Mouse (Mus musculus) cerebellum, adult 9-10 months (tissue): ENCODE data around the gene Sulf2.
A peak's percentile ranks its signal among the peaks of the same experiment; 100 is the strongest.

Source experiments
- DNase-seq: peaks from one replicate; pipeline ENCODE4 v3.0.0; 2022

Sulf2 gene

DNA sequence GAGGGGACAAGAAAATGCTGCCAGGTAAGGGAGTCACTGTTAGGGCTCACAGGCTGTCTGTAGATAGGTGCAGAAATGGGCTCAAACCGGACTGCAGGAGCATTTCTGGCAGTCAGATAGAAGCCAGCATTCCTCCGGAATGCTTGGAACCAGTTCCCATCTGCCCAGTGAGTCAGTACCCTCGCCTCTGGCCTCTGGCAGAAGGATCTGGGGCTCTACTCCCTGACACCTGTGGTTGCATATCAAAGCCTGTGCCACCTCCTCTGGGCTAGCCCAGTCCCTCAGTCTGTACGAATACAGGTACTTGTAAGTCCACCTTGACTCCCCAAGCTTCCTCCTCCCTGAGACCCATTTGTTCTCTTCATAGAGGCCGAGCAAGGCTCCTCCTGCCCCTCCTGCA, 17.7 kb upstream of the Sulf2 start:
- DNase-seq = no peak

- DNase-seq = no peak
Measured at GRCm38 (mm10) chr2:166170173-166170572, 14.7 kb upstream of the Sulf2 start.

DNA sequence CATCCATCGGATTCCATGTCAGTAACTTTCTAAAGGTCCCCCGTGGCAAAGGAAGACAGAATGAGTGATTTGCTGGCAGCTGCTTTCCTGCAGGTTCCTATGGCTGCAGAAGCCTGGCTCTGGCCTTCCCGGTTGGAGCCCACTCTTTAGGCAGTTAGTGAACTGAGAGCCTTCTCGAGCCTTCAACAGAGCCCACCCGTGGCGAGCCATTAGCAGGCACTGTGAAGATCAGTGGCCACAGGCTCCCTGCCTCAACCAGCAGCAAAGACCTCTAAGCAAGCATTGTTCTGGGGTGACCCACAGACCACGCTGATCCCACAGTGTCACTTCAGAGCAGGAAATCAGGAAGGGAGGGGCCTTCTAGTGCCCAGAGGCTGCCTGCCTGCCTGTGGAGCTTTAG, 13.4 kb upstream of the Sulf2 start:
- no peak for DNase-seq

GRCm38 (mm10) chr2:166167387-166167786, 11.9 kb upstream of the Sulf2 start:
- DNase-seq = no peak

DNA sequence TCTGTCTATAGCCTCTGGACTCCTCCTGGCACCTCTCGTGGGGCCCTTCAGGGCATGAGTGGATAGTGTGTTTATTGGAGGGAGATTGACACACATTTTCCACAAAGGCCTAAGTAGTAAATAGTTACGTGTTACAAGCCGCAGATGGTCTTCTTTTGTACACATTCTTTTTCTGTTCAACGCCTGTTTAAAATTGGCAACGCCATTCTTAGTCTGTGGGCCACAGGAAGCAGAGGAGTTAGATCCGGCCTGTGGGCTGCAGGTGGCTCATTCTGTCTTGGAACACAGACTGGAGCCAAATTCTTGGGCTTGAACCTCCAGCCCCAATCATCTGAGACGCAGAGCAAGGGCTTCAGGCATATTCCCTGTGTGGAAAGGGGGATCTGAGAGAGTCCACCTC, 9.9 kb upstream of the Sulf2 start:
- DNase-seq = no peak

DNA sequence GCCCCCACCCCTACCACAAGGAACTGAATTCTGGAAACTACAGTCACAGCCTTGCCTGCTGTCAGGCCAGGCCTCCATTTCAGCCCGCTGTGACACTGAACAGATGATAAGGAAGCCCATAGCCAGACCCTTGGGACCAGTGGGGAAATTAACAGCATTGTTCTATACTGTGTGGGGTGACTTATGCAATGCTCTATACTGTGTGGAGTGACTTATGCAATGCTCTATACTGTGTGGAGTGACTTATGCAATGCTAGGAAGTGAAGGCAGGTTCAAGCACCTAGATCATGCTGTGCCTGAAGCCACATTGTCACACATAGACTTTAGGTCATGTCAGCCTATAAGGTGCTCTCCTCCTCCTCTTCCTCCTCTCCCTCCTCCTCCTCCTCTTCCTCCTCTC, 9.1 kb upstream of the Sulf2 start:
- no peak for DNase-seq

- no peak for DNase-seq
Measured at GRCm38 (mm10) chr2:166163917-166164316, 8.5 kb upstream of the Sulf2 start.

DNA sequence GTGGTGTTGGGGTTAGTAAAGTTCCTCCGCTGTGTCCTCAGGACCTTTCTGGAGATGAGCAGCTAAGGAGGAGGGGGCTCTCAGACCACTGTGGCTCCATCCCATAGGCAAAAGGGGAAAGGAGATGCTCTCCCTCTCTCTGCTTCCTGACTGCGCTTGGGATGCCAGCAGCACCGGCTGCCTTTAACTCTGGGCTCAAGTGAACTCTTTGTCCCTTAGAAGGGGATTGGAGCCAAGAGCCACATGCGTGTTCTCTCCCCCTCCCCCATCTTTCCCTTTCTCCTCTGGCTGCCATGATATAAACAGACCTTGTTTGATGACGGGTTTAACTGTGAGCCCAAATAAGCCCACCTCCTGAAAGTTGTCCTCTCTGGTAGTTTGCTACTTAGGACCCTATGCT, 7.8 kb upstream of the Sulf2 start:
- no peak for DNase-seq

DNA sequence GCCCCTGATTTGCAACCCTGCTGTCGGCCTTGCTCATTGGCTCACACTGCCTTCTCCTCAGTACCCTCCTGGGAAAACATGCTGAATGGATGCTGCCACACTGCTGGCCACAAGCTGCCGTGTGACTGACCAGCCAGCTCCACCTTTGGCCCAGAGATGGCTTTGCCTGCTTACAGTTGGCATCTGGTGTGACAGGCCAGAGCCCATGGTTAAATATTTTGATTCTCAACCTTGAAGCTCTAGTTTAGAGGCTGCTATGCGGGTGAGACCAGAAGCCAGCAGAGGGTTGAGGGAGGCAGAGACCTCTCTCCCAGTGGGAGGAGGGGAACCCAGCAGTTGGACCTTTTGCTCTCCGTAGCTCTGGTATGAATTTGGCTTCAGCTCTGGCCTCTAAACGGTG, 6.7 kb upstream of the Sulf2 start:
- no peak for DNase-seq

GRCm38 (mm10) chr2:166159276-166159675, 3.8 kb upstream of the Sulf2 start:
- no peak for DNase-seq

GRCm38 (mm10) chr2:166157767-166158561, 2.5 kb upstream of the Sulf2 start:
- DNase-seq = no peak

DNA sequence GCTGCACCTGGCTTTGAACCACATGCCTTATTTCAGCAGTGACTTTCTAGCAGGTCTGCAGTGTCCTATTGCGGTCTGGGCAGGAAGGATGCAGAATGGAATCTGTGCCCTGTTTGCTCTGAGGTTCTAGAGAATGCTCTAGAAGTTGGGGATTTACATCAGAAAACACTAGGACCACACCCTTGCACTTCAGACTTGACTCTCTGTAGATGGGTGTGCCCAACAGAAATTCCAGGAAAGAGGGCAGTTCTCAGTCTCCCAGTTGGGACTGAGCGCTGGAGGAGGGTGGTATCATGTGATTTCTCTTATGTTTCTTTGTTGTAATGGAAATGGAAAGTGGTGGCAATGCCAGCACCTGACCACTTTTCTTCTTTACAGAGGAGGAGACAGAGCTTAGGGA, 1.7 kb upstream of the Sulf2 start:
- DNase-seq = no peak

DNA sequence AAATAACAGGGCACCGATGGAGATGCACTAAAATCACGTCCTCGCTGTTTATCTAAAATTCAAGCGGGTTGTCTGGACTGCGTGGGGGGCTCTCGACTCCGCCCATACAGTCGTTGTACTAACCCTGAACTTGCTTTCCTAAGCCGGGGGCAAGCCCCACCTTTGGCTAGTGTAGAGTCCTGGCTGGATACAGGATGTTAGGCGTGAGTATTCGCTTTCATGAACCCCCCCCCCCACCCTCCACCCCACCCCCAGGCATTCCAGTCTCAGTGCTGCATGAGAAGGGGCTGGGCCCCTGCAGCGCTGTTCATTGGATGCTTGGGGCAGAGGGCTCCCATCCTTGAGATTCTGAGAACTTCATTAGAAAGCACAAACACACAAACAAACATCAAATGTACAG, 659 bp upstream of the Sulf2 start:
- no peak for DNase-seq

DNA sequence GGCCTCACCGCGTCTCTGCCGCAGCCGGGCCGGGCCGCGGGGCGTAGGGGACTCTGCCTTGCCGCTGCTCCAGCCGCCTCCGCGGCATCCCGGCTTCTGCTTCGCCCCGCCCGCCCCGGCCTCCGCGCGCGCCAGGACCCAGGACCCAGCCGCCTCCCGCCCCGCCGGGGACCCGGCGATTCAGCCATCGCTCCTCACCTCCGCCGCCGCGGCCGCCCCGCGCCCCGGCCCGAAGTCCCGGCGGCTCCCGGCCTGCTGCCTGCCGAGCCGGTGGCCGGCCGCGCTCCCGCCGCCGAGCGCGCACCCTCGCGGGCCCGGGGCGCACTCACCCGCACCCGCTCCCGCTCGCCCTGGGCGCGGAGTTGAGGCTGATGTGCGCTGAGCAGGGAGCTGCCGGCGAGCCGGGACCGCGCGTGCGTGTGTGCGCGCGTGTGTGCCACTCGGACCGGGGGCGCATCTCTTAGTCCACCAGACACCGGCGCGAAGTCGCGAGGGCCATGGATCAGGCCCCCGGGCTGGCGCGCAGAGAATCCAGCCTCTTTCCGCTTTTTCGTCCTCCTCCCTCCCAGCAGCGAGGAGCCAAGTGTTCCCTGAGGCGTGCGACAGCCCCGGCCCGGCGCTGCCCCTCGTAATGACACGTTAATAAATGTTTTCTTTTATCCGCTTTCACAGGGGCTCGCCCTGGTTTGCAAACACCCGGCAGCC, 562 bp downstream of the Sulf2 start:
- DNase-seq = no peak

DNA sequence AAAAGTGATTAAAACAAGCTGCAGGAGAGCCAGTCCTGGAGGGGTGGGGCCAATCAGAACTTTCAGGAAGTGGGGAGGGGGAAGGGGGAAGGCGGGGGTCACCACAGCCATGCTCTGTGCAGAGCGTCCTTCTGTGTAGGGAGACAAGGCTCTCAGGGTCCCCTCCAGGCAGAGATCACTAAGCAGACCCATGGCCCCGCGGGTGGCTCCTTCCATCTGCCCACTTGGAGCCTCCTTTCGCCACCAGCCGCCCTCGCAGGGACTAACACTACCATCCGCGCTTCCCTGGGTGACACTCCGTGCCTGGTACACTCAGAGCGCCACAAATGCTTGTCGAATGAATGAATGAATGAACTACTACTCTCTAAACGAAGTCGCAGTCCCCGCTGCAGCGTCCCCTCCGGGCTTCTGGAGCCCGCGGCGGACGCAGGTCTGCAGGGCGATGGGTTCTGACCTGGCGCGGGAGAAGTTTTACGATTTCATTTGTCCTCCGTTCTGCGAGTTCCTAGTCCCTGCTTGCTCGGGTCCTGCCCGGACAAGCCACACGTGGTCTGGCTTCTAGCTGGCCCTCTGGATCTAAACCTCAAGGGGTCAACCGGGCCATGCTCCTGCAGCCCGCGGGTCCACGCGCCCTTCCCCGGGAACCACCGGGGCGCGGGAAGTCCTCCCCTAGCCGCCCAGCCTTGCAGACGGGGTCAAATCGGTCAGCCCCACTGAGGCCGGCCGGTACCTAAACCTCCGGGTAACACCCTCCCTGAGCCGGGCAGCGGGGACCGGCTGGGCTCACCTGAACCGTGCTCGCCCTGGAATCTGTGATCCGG, 1.4 kb downstream of the Sulf2 start:
- DNase-seq = no peak

GRCm38 (mm10) chr2:166153399-166153793, 2.1 kb downstream of the Sulf2 start:
- no peak for DNase-seq

GRCm38 (mm10) chr2:166152734-166153398, 2.6 kb downstream of the Sulf2 start:
- no peak for DNase-seq

GRCm38 (mm10) chr2:166151510-166152473, 3.7 kb downstream of the Sulf2 start:
- peak; percentile 25 for DNase-seq

GRCm38 (mm10) chr2:166150584-166150983, 4.9 kb downstream of the Sulf2 start:
- no peak for DNase-seq

- DNase-seq = no peak
Measured at GRCm38 (mm10) chr2:166149482-166149881, 6.0 kb downstream of the Sulf2 start.

GRCm38 (mm10) chr2:166148672-166149332, 6.7 kb downstream of the Sulf2 start:
- no peak for DNase-seq
